Mouse (Mus musculus): ENCODE data around the gene Fmo5.
A peak's percentile ranks its signal among the peaks of the same experiment; 100 is the strongest.

Gene Fmo5

DNA sequence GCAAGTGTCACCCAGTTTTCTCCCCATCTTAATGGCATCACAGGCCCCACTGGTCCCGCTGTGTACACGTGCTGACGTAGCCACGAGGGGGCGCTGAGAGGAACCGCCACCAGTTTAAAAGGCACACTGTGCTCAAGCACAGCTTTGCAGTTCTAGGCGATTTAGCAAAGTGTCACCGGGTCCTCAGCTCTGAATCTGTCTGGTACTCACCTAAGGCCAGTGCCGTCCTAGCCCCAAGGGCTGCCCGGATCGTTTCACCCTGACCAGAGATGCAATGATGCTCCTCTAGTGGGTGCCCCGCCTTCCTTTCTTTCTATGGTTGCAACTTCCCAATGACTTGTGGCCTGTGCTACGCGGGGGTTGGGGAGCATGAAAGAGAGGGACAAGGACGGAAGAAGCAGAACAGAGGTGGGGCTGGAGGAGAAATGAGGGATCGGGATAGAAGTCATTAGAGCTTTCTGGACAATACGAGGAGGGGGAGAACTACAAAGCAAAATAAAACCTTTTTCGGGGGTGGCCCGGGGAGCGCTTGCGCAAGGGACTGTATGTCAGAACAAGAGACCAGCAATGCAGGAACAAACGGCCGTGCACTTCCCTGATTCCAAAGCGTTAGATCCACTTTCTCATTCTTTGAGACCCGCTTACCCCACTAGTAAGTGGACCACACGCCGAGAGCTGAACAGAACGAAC lies 52.2 kb downstream of the Fmo5 start:
- peak; percentile 64 to 71 for DNase-seq (ENCODE audit: low spot score in 2 of 2)

DNA sequence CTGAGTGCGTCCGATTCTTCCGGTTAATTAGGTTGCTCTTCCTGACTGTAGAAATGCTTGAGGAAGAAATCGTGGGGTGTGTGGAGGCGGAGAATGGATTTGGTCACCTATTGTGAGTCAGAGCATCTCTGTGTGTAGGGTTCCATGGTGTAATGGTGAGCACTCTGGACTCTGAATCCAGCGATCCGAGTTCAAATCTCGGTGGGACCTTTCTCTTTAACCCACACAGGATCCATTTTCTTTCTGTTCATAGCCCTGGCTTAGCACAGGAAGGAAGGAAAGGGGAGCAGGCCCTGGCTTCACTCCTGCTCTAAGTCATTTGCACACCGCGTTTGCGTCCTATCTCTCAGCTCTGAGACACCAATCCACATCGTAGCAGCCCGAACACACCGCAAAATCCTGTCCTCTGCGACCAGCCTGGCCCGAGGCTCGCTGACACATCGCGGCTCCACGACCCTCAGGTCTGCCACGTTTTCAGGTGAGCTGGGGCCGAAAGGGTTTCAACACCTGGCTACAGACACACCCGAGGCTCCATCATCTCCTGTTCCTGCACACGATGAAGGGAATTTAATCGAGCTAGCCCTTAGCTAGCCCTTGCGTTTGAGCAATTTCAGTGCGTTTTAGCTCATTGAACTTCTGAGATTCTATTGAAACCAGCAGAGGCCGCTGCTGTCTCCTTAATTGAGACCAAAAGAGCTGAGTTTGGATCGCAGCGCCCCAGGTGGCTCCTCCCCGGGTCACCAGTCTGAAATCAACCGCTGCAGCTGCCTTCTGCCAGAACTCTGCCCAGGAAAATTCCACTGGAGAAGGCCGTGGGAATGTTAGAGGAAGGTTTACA lies 52.9 kb downstream of the Fmo5 start:
- DNase-seq (ENCODE audit: low spot score in 2 of 2), result peak; percentile 49 to 64

DNA sequence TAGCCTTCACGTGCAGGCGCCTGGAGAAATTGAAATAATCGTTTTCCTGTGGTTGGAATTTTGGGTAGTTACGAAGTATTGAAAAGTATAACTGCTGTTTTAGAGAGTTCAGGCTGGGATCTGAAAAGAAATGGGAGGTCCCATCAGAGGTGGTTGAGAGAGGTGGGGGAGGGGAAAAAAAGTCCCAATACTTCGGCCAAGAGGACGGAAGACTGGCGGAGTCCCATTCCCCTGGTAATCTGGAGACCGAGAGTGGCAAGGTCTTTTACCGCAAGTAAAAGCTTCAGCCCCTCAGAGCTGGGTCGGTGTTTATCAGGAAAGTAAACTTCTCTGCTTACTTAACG lies 53.5 kb downstream of the Fmo5 start:
- no peak for DNase-seq (ENCODE audit: low spot score in 2 of 2)

DNA sequence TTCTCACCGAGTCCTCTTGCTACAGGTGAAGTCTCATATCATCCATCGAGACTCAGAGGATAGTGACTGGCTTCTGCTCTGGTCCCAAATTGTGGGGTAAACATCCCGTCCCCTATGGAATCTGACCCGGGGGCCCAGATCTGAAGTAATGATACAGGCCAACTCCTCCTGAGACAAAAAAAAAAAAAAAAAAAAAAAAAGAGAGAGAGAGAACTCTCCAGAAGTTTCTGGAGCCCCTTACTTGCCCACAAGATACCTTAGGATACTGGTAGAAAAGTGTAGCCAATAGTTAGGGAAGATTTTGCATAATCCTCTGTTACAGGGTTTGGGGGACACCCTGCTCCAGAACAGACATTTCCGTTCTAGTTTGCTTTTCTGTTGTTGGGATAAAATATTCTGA lies 54.0 kb downstream of the Fmo5 start:
- no peak for DNase-seq (ENCODE audit: low spot score in 2 of 2)

GRCm38 (mm10) chr3:97683560-97684195 lies 55.1 kb downstream of the Fmo5 start:
- no peak for DNase-seq (ENCODE audit: low spot score in 2 of 2)

DNA sequence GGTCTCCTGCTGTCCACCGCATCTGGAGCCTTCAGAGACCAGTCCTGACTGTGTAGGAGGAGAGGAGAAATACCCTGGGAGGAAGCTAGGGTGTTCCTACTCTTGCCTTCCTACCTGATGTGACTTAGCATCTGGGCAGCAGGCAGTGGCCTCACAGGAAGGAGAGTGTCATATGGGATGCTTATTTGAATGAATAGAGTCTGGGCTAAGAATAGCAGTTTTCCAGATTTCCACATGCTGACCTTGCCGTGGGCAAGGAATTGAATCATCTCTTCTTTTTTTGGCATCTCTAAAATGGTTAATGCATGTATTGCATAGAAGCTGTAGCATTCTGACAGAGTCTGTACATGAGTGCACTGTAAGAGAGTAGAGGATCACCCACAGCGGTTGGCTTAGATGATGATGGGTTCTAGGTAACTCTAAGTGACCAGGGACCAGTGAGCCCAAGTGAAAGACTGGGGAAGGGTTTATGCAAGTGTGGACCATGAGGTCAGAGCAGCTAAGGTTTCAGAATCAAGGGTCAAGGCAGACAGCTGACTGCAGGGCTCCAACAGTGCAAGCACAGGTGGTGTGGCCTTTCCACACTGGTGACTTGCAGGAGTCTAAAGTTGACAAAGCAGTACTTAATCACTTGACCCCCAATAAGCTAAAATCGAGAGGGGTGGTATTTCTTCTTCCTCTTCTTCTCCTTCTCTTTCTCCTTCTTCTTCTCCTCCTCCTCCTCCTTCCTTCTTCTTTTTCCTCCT lies 57.9 kb downstream of the Fmo5 start:
- DNase-seq (ENCODE audit: low spot score in 2 of 2), result no peak

DNA sequence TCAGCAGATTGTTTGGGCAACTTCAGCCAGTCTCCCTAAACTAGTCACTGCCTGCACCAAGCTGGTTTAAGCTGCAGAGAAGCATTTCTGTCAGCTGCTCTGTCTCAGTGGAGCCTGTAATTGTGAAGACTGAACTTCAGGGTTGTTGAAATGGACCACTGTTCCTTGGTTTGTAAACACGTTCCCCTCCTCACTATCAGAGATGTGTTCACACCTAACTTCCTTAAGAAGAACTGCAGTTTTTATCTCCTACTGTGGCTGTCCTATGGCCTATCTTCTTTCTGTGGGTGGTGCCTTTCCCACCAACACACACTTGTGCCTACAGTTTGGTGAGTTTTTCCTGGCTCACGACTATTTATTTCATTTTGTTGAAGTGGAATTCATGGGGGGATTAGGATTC lies 60.7 kb downstream of the Fmo5 start:
- no peak for DNase-seq (ENCODE audit: low spot score in 2 of 2)

DNA sequence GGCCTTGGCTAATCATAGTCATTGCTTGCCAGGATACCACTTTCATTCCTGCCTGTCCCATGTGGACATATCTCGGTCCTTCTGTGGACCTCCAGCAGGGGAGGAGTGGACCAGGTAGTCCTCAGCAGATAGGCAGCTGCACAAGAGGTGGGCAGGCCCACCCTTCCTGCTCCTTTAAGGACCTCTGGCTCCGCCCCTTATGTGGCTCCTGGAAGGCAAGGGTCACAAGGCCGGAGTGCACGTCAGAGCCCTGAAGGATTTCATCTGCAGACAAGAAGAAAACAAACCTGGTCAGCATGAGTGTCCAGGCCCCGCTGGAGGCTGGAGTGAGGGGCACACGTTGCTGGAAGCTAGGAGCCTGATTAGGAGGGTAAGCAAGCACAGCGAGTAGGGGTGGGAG lies 62.0 kb downstream of the Fmo5 start:
- DNase-seq (ENCODE audit: low spot score in 2 of 2), result no peak

DNA sequence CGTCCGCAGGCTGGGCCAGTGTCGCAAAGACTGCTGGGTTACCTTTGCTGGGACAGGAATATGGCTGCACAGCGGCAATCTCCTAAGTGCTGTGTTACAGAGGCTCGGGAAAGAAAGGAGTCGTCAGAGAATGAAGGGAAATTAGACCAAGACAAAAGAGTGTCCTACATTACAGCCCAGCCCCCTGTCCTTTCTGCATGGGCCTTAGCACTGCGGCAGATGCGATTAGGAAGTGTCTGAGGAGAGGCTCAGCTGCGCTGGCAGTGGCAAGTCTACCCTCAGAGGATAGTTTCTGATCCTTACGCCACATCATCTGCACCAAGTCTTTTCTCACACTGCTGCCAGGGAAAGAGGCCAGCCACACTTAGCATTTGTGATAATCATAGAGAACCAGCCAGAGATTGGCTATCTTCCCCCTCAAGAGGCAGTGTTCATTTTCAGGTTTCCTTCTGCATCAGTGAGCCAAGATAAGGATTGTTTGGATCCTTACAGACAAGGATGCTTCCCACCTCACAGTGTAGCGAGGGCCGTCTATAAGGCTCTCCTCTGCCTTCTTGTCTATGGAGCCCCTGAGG lies 62.9 kb downstream of the Fmo5 start:
- no peak for DNase-seq (ENCODE audit: low spot score in 2 of 2)

DNA sequence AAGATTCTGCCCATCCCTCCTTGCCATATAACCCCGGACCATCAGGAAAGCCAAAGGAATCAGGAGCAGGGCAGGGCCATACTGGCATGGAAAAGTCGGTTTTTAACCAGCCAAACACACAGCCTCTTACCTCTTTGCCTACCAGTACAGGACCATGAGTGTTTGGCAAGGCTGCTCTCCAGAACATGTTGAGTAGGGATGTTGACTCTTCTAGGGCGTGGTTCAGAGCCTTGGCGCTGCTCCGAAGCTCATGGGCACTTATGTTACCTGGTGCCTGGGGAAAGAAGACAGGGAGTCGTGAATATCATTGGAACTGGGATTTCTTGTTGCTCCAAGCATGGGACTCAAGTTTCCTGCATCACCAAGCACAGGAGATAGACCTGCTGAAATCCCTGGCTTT lies 65.2 kb downstream of the Fmo5 start:
- no peak for DNase-seq (ENCODE audit: low spot score in 2 of 2)

- DNase-seq (ENCODE audit: low spot score in 2 of 2), result no peak
Measured at GRCm38 (mm10) chr3:97696866-97697265, 68.3 kb downstream of the Fmo5 start.

- DNase-seq (ENCODE audit: low spot score in 2 of 2), result no peak
Measured at GRCm38 (mm10) chr3:97697291-97697690, 68.7 kb downstream of the Fmo5 start.

DNA sequence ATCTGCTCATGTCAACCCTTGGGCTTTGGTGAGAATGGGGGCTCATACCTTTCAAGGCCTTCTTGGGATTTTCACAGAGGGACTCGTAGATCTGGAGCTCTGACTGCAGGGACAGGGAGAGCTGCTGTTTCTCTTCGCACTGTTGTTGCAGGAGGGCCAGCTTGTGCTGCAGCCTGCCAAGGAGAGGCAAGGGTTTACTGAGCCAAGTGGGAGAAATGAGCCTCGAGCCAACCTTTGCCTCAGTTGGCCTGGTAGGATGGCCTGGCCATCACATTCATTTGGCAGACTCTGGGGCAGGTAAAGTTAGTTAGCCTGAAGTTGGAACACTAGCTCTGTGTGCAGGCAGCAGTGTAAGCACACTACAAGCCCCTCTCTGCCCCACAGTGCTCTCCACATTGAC lies 70.5 kb downstream of the Fmo5 start:
- no peak for DNase-seq (ENCODE audit: low spot score in 2 of 2)

GRCm38 (mm10) chr3:97701198-97701597 lies 72.6 kb downstream of the Fmo5 start:
- DNase-seq (ENCODE audit: low spot score in 2 of 2), result no peak

DNA sequence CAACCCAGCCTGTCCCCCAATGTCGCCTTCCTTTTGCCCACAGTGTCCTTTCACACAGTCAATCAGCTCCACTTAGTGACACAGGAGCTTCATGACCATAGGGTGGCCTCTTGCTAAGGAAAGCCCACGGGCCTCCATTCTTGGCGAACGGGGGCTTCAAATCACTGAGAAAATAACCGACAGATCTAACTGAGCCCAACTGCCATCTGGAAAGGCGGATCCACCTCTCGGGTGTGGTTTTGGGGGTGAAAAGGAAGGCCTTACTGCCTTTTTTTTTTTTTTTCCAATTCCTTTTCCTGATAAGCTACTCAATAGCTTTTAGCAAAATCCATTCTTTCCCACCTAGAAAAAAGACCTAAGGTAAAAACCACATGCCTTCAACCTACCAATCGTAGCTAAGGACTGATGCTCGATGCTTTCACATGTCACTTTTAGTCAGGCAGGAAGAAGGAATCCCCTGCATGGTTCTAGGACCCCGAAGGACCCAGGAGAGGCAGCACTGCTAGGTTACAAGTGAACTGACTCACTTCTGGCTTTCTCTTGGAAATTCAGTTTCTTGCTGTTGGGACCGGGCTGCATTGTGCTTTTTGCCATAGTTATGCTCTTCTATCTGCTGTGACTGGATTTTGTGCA lies 74.0 kb downstream of the Fmo5 start:
- DNase-seq (ENCODE audit: low spot score in 2 of 2), result no peak
